Mouse (Mus musculus) CH12.LX (cell line): ENCODE measurements around the gene Dpp6. TPM values are rescaled to one million over a fixed set of nuclear protein-coding genes. Genes with fewer than 3 reads are reported as not detected.
"Not testable (repeated sequence)": the region's sequence is repeated elsewhere in the genome, so short reads cannot be mapped to it uniquely, and the experiment has no call there.

Source experiments
- DNase-seq: peaks from one replicate; pipeline ENCODE4 v3.0.0-alpha.2; 2013; ENCODE audit errors: extremely low read depth
- H3K27ac ChIP-seq: 2 replicates; pipeline ENCODE4 v1.5.1; 2012; ENCODE audit warnings: low read depth, mild to moderate bottlenecking, control low read depth, moderate library complexity; ENCODE audit not compliant: insufficient read depth
- H3K27me3 ChIP-seq: replicated peaks from 2 replicates; pipeline ENCODE3; 2012; ENCODE audit warnings: inconsistent platforms
- H3K36me3 ChIP-seq, 2 experiments: replicated peaks in 1 of 2; 2 replicates each; pipeline versions ENCODE3 to v1.6.1; 2012; ENCODE audit warnings: inconsistent platforms in 1 of 2, low read length in 1 of 2, mild to moderate bottlenecking in 1 of 2, mixed read lengths in 1 of 2, moderate library complexity in 1 of 2; ENCODE audit not compliant: control insufficient read depth in 1 of 2, insufficient read depth in 1 of 2
- H3K4me1 ChIP-seq, 2 experiments: 2 replicates each; pipeline ENCODE4 v1.6.1; 2012; ENCODE audit warnings: inconsistent platforms in 1 of 2, moderate library complexity in 1 of 2; ENCODE audit not compliant: insufficient read depth in 2 of 2, control insufficient read depth in 1 of 2
- H3K4me2 ChIP-seq: 2 replicates; pipeline ENCODE4 v1.6.1; 2012; ENCODE audit warnings: low read depth, mild to moderate bottlenecking, control low read depth; ENCODE audit not compliant: poor library complexity, insufficient read depth, severe bottlenecking
- H3K4me3 ChIP-seq, 3 experiments: fragments of 150-350 bp in 1 of 3; sonication (generic) in 1 of 3; replicated peaks in 1 of 3; 2 replicates each; pipeline versions ENCODE3 to v1.5.1; 2011 to 2012; ENCODE audit warnings: low read depth in 2 of 3, low read length in 2 of 3, mild to moderate bottlenecking in 2 of 3, moderate library complexity in 2 of 3, control low read depth in 1 of 3, improper control_type of control experiment in 1 of 3, inconsistent platforms in 1 of 3, mixed read lengths in 1 of 3; ENCODE audit not compliant: poor library complexity in 1 of 3
- H3K79me2 ChIP-seq: replicated peaks from 2 replicates; pipeline ENCODE4 v1.6.1; 2012; ENCODE audit warnings: mild to moderate bottlenecking, moderate library complexity; ENCODE audit not compliant: control insufficient read depth, poor library complexity, insufficient read depth, severe bottlenecking; ENCODE audit errors: extremely low read depth
- H3K9ac ChIP-seq: 2 replicates; pipeline ENCODE4 v1.6.1; 2012; ENCODE audit warnings: low read depth, mild to moderate bottlenecking, control low read depth, moderate library complexity; ENCODE audit not compliant: insufficient read depth
- H3K9me3 ChIP-seq: replicated peaks from 2 replicates; pipeline ENCODE3; 2012; ENCODE audit warnings: low read length, inconsistent platforms, mixed read lengths
- BHLHE40 ChIP-seq: IDR thresholded peaks from 2 replicates; pipeline ENCODE4 v1.6.1; 2011; ENCODE audit warnings: mild to moderate bottlenecking, low read depth, low read length, improper control_type of control experiment
- CHD1 ChIP-seq: IDR thresholded peaks from 2 replicates; pipeline ENCODE4 v1.6.1; 2012; ENCODE audit warnings: low read depth, low read length, improper control_type of control experiment, inconsistent platforms
- CHD2 ChIP-seq: IDR thresholded peaks from 2 replicates; pipeline ENCODE4 v1.6.1; 2011; ENCODE audit warnings: low read length, improper control_type of control experiment
- CTCF ChIP-seq, 2 experiments: IDR thresholded peaks in 1 of 2; conservative IDR thresholded peaks in 1 of 2; 2 replicates each; pipeline ENCODE4 v1.5.1; 2011 to 2012; ENCODE audit warnings: low read depth in 2 of 2, low read length in 2 of 2, improper control_type of control experiment in 1 of 2, inconsistent platforms in 1 of 2, mild to moderate bottlenecking in 1 of 2, moderate library complexity in 1 of 2
- EP300 ChIP-seq: IDR thresholded peaks from 2 replicates; pipeline ENCODE4 v1.6.1; 2011; ENCODE audit warnings: low read length, improper control_type of control experiment
- GABPA ChIP-seq: IDR thresholded peaks from 2 replicates; pipeline ENCODE4 v1.6.1; 2012; ENCODE audit warnings: low read depth, low read length, improper control_type of control experiment, inconsistent platforms; ENCODE audit not compliant: insufficient replicate concordance
- HCFC1 ChIP-seq: IDR thresholded peaks from 2 replicates; pipeline ENCODE4 v1.6.1; 2012; ENCODE audit warnings: low read depth, mild to moderate bottlenecking, inconsistent platforms, low read length, improper control_type of control experiment
- MAX ChIP-seq: IDR thresholded peaks from 2 replicates; pipeline ENCODE4 v1.6.1; 2011; ENCODE audit warnings: low read length, improper control_type of control experiment
- MAZ ChIP-seq: IDR thresholded peaks from 2 replicates; pipeline ENCODE4 v1.6.1; 2012; ENCODE audit warnings: low read depth, mild to moderate bottlenecking, inconsistent platforms, low read length, improper control_type of control experiment, moderate library complexity
- MXI1 ChIP-seq: IDR thresholded peaks from 2 replicates; pipeline ENCODE4 v1.6.1; 2011; ENCODE audit warnings: mild to moderate bottlenecking, low read depth, low read length, improper control_type of control experiment
- MYC ChIP-seq: IDR thresholded peaks from 2 replicates; pipeline ENCODE4 v1.6.1; 2011; ENCODE audit warnings: low read depth, mild to moderate bottlenecking, improper control_type of control experiment, low read length
- NRF1 ChIP-seq: IDR thresholded peaks from 2 replicates; pipeline ENCODE4 v1.6.1; 2014; ENCODE audit warnings: low read depth, mild to moderate bottlenecking, inconsistent platforms, low read length, improper control_type of control experiment, moderate library complexity
- PAX5 ChIP-seq: IDR thresholded peaks from 2 replicates; pipeline ENCODE4 v1.6.1; 2012; ENCODE audit warnings: low read length, inconsistent platforms, mixed read lengths
- POLR2A ChIP-seq: IDR thresholded peaks from 2 replicates; pipeline ENCODE4 v1.6.1; 2011; ENCODE audit warnings: low read depth, mild to moderate bottlenecking, improper control_type of control experiment, low read length
- POLR2AphosphoS2 ChIP-seq: IDR thresholded peaks from 2 replicates; pipeline ENCODE4 v1.6.1; 2011; ENCODE audit warnings: low read depth, low read length, improper control_type of control experiment
- RAD21 ChIP-seq: IDR thresholded peaks from 2 replicates; pipeline ENCODE4 v1.6.1; 2011; ENCODE audit warnings: low read depth, mild to moderate bottlenecking, low read length, improper control_type of control experiment, moderate library complexity
- TBP ChIP-seq: conservative IDR thresholded peaks from 2 replicates; pipeline ENCODE4 v1.6.1; 2011; ENCODE audit warnings: low read depth, low read length, improper control_type of control experiment
- USF1 ChIP-seq: IDR thresholded peaks from 2 replicates; pipeline ENCODE4 v1.6.1; 2014; ENCODE audit warnings: low read depth, mild to moderate bottlenecking, inconsistent platforms, low read length, improper control_type of control experiment
- ZC3H11A ChIP-seq: IDR thresholded peaks from 2 replicates; pipeline ENCODE4 v1.6.1; 2012; ENCODE audit warnings: low read depth, mild to moderate bottlenecking, inconsistent platforms, low read length, improper control_type of control experiment
- ZMIZ1 ChIP-seq: IDR thresholded peaks from 2 replicates; pipeline ENCODE4 v1.6.1; 2012; ENCODE audit warnings: low read depth, mild to moderate bottlenecking, inconsistent platforms, low read length, improper control_type of control experiment
- dilution Hi-C: fragments of 300-500 bp; cut with MboI; formaldehyde crosslinking; loops from 2 replicates; pipeline ENCODE4 v1.14.3; 2020; ENCODE audit warnings: low sequenced_read_pairs; ENCODE audit not compliant: extremely low pct_unique_long_range_greater_than_20kb, extremely low pct_ligation_motif_present
- in situ Hi-C: fragments of 300-500 bp; cut with MboI; formaldehyde crosslinking; loops from 3 replicates; pipeline ENCODE4 v1.14.3; 2019; ENCODE audit warnings: low sequenced_read_pairs, low pct_ligation_motif_present, low pct_unique_long_range_greater_than_20kb, mixed read lengths
- polyA plus RNA-seq: library from polyadenylated mRNA; unstranded; fragments of >175 nt; gene quantifications from 2 replicates; pipeline ENCODE4 v1.2.1, GENCODE M21; 2012; ENCODE audit warnings: low read depth; ENCODE audit not compliant: insufficient read length
- total RNA-seq, 2 experiments: library from RNA; depleted of rRNA; stranded (reverse); fragments of 300-350 nt in 1 of 2; fragments of >200 nt in 1 of 2; gene quantifications; 2 replicates each; pipeline ENCODE4 v1.2.3; 2012 to 2014

Gene Dpp6
- total and polyA plus RNA-seq, 3 experiments = not detected

- Histone ChIP-seq H3K9me3 (peaks cover 24% of the 10 kb centered on the region), H3K4me3 (no peak overlapping the region), H3K9ac (no peak overlapping the region), H3K27ac (no peak overlapping the region), H3K36me3 (no peaks in the 10 kb centered on the region), H3K4me1 (peaks cover 0 to 10% of the 10 kb centered on the region in 2 experiments; a peak in 2 of 4 replicates), H3K79me2 (no peaks in the 10 kb centered on the region), H3K4me2 (no peak overlapping the region), H3K27me3 (no peaks in the 10 kb centered on the region)
- dilution Hi-C loops (no loop called here), in situ Hi-C loops (no loop called here)
- TF ChIP-seq BHLHE40 (no peak), MAX (no peak)
- DNase-seq = no peak
These were observed 673.9 kb downstream of the Dpp6 start for GRCm38 (mm10) chr5:27490942-27491341.

DNA sequence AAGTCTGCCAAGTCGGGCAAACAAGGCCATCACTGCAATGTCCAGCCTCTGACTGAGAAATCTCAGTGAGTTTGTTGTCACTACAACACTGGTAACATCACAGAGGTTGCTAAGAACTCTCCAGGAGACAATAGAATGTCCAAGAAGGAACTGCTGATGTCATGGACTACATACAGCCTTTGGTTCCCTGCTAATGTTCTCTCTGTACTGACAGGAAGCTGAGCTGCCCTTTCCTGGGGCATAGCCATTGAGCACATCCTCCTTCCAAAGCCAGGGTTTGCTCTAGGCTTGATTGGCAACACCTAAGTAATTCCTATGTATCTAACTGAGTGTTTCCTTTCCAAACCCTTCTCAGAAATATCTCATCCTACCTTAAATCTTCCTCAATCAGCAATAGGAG lies 684.3 kb downstream of the Dpp6 start, which contains the start of gene Speer4b:
Gene Speer4b, minus strand, starts transcription at position 101 of the 400 bp plus-strand sequence.
- H3K4me1 ChIP-seq, H3K9me3 ChIP-seq, in situ Hi-C loops, H3K27ac ChIP-seq, H3K9ac ChIP-seq, DNase-seq, H3K4me3 ChIP-seq, H3K36me3 ChIP-seq, H3K4me2 ChIP-seq, H3K79me2 ChIP-seq, dilution Hi-C loops, H3K27me3 ChIP-seq: not testable (repeated sequence)

DNA sequence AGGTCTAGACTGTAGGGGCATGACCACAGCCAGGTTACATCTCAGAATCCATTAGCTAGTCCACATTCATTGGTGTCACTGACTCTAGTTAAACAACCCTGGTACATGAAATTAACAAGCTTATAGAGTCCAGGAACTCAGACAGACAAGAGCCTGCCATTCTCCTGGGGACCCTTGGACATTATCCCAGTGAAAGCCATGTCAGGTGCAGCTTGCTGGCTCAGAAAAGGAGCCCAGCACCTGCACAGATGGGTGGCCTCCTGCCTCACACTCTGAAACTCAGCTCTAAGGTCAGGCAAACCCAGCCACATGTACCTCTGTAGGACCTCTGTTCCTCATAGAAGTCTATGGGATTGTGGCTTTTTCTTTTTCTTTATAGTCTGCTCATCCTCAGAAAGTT lies 701.7 kb downstream of the Dpp6 start:
- H3K27me3 ChIP-seq = no peaks in the 10 kb centered on the region
- no peak overlapping the region for H3K27ac ChIP-seq
- no peaks in the 10 kb centered on the region for H3K4me1 ChIP-seq
- no peak for TF ChIP-seq ZMIZ1
- TF ChIP-seq TBP = no peak
- no peak for TF ChIP-seq BHLHE40
- TF ChIP-seq NRF1 = no peak
- no peak for TF ChIP-seq RAD21
- TF ChIP-seq MYC = no peak
- no peak for TF ChIP-seq POLR2A
- no peak for TF ChIP-seq MAZ
- no peak for TF ChIP-seq POLR2AphosphoS2
- TF ChIP-seq GABPA = no peak
- no peak for TF ChIP-seq PAX5
- TF ChIP-seq CTCF (conservative IDR thresholded peaks at IDR 0.05 in 1 of 2, IDR thresholded peaks at IDR 0.05 in 1 of 2; ENCODE audit: low read depth in 2 of 2, low read length in 2 of 2) = no peak
- no peak for TF ChIP-seq MXI1
- TF ChIP-seq CHD1 = no peak
- no peak for TF ChIP-seq CHD2
- no peak for TF ChIP-seq HCFC1
- TF ChIP-seq ZC3H11A = no peak
- TF ChIP-seq EP300 = no peak
- TF ChIP-seq USF1 = no peak
- TF ChIP-seq, all 38 proteins: peak for 0
- in situ Hi-C loops (no loop called here), dilution Hi-C loops (no loop called here)
- Histone ChIP-seq H3K4me3 (no peak overlapping the region), H3K79me2 (no peaks in the 10 kb centered on the region), H3K9me3 (no peaks in the 10 kb centered on the region), H3K36me3 (no peaks in the 10 kb centered on the region), H3K9ac (no peak overlapping the region), H3K4me2 (no peak overlapping the region)
- DNase-seq = no peak
